Mouse (Mus musculus) CD4-positive, CD25-positive, alpha-beta regulatory T cell, adult 4 months (primary cell): ENCODE measurements around the gene Cfap54. TPM values are rescaled to one million over a fixed set of nuclear protein-coding genes. Genes with fewer than 3 reads are reported as not detected.
A peak's percentile ranks its signal among the peaks of the same experiment; 100 is the strongest.

ENCODE experiments used
- ATAC-seq: one replicate; pipeline ENCODE4 v1.8.0; 2017
- polyA plus RNA-seq, 2 experiments: library from polyadenylated mRNA; unstranded; fragments of 100-300 nt; shearing (Covaris generic); gene quantifications; one replicate each; pipeline ENCODE4 v1.2.1; 2017

The Cfap54 gene
- polyA plus RNA-seq, 2 experiments from 2014 or later, result 1.6 to 2.3 TPM

GRCm38 (mm10) chr10:93097439-93097838, 16.0 kb upstream of the Cfap54 start:
- ATAC-seq, result no peak

- ATAC-seq, result no peak
Observed at GRCm38 (mm10) chr10:93095827-93096226, 14.4 kb upstream of the Cfap54 start.

GRCm38 (mm10) chr10:93094957-93095580, 13.7 kb upstream of the Cfap54 start:
- ATAC-seq, result no peak

- no peak for ATAC-seq
Observed at GRCm38 (mm10) chr10:93091928-93092327, 10.5 kb upstream of the Cfap54 start.

GRCm38 (mm10) chr10:93090241-93090640, 8.8 kb upstream of the Cfap54 start:
- ATAC-seq, result no peak

- no peak for ATAC-seq
Observed at GRCm38 (mm10) chr10:93088396-93089048, 7.1 kb upstream of the Cfap54 start.

GRCm38 (mm10) chr10:93087504-93087903, 6.1 kb upstream of the Cfap54 start:
- no peak for ATAC-seq

- no peak for ATAC-seq
Observed at GRCm38 (mm10) chr10:93083963-93084340, 2.5 kb upstream of the Cfap54 start.

GRCm38 (mm10) chr10:93083198-93083962, 2.0 kb upstream of the Cfap54 start:
- peak; percentile 54 for ATAC-seq

- ATAC-seq, result no peak
Observed at GRCm38 (mm10) chr10:93079486-93079885, 1.9 kb downstream of the Cfap54 start.

GRCm38 (mm10) chr10:93077935-93078479, 3.4 kb downstream of the Cfap54 start:
- no peak for ATAC-seq

GRCm38 (mm10) chr10:93076376-93076775, 5.0 kb downstream of the Cfap54 start:
- no peak for ATAC-seq

GRCm38 (mm10) chr10:93075856-93076255, 5.6 kb downstream of the Cfap54 start:
- no peak for ATAC-seq

- no peak for ATAC-seq
Observed at GRCm38 (mm10) chr10:93072769-93073168, 8.6 kb downstream of the Cfap54 start.

- ATAC-seq, result no peak
Observed at GRCm38 (mm10) chr10:93071753-93072152, 9.7 kb downstream of the Cfap54 start.

- peak; percentile 96 for ATAC-seq
Observed at GRCm38 (mm10) chr10:93070121-93070898, 11.1 kb downstream of the Cfap54 start.

GRCm38 (mm10) chr10:93069721-93070120, 11.7 kb downstream of the Cfap54 start:
- ATAC-seq, result no peak

- ATAC-seq, result peak; percentile 55
Observed at GRCm38 (mm10) chr10:93069041-93069679, 12.3 kb downstream of the Cfap54 start.

GRCm38 (mm10) chr10:93064973-93065372, 16.4 kb downstream of the Cfap54 start:
- ATAC-seq, result no peak

GRCm38 (mm10) chr10:93063576-93063975, 17.8 kb downstream of the Cfap54 start:
- no peak for ATAC-seq

GRCm38 (mm10) chr10:93062395-93062794, 19.0 kb downstream of the Cfap54 start:
- ATAC-seq, result no peak

GRCm38 (mm10) chr10:93053867-93054266, 27.6 kb downstream of the Cfap54 start:
- no peak for ATAC-seq
